13 mouse cellular contexts compared by ENCODE assay signal in genomic region chr19:19306476-19307131, GRCm38 (mm10).
DNase-seq lines count a peak whose midpoint lies in the region; ATAC-seq lines count a peak whose summit lies in the region.
"Had no signal": no experiment of that assay in that cellular context is flagged by ENCODE, and none has a peak within 500 bp of the region (broad histone marks: within the 10 kb centered on the region; RNA-seq: fewer than 3 reads in every experiment).

No protein-coding gene starts in this region.

- intact Hi-C loops in left cerebral cortex, postnatal 14 days (cut with DNase I), result no loop called here

- peaks cover 4% of the 10 kb centered on the region; the same call in 1 of the 2 replicates for H3K4me1 ChIP-seq in embryonic facial prominence, embryonic 13.5 days
- H3K4me1 ChIP-seq: heart, embryonic 15.5 days had no signal

- no peaks in the 10 kb centered on the region for H3K9me3 ChIP-seq in embryonic facial prominence, embryonic 13.5 days
- H3K9me3 ChIP-seq: heart, embryonic 15.5 days had no signal

- peak overlapping the region; percentile 55; the same call in 1 of the 2 replicates for H3K27ac ChIP-seq in embryonic facial prominence, embryonic 13.5 days
- H3K27ac ChIP-seq: heart, embryonic 15.5 days had no signal

- no peak overlapping the region for H3K9ac ChIP-seq in embryonic facial prominence, embryonic 13.5 days
- H3K9ac ChIP-seq: heart, embryonic 15.5 days had no signal

- no peak for ATAC-seq in embryonic facial prominence, embryonic 13.5 days (ENCODE audit: insufficient number of reproducible peaks, insufficient read depth, low FRiP score, low TSS enrichment, low read depth)

- no peak overlapping the region for H3K4me2 ChIP-seq in embryonic facial prominence, embryonic 13.5 days
- H3K4me2 ChIP-seq: heart, embryonic 15.5 days had no signal

- DNase-seq in layer of hippocampus, adult 11-12 months (ENCODE audit: low spot score), result peak; percentile 3
- DNase-seq in layer of hippocampus, postnatal 10 days (ENCODE audit: low spot score in 2 of 2), result no peak
- DNase-seq in adrenal gland, postnatal 14 days, result peak; percentile 10
- peak; percentile 28 to 42 for DNase-seq in left cerebral cortex, postnatal 14 days (ENCODE audit: low spot score in 2 of 2)
- no peak for DNase-seq in lung, postnatal 4 days
- no peak for DNase-seq in kidney, postnatal 14 days
- no peak for DNase-seq in kidney, adult 18-20 months
- DNase-seq: kidney, postnatal 4 days; liver; lung, postnatal 10 days had no signal

- no peak overlapping the region for H3K4me3 ChIP-seq in embryonic facial prominence, embryonic 13.5 days
- H3K4me3 ChIP-seq: heart, embryonic 15.5 days had no signal

- no peaks in the 10 kb centered on the region for H3K27me3 ChIP-seq in embryonic facial prominence, embryonic 13.5 days
- H3K27me3 ChIP-seq: CH12.LX; heart, embryonic 15.5 days had no signal

- no peaks in the 10 kb centered on the region for H3K36me3 ChIP-seq in embryonic facial prominence, embryonic 13.5 days
- H3K36me3 ChIP-seq: heart, embryonic 15.5 days had no signal

- WGBS in embryonic facial prominence, embryonic 13.5 days, result 32% methylated on average over 6 of the region's 6 CpGs

Comparison
In these comparisons a context has a peak if more than half of its experiments do, and no peak if none do; other contexts are left out.
1. DNase-seq: peak in layer of hippocampus, adult 11-12 months (single experiment), adrenal gland, postnatal 14 days (single experiment) and left cerebral cortex, postnatal 14 days (2 of 2); none in layer of hippocampus, postnatal 10 days (0 of 2), lung, postnatal 4 days (0 of 2), kidney, postnatal 14 days (single experiment) and kidney, adult 18-20 months (single experiment).